Mouse (Mus musculus) heart, postnatal 0 days (tissue): ENCODE results near the gene Abtb1. TPM values are rescaled to one million over a fixed set of nuclear protein-coding genes. Genes with fewer than 3 reads are reported as not detected.

Experiments used
- ATAC-seq: fragments of 200-750 bp; cut with Nextera tagmentation; 2 replicates; pipeline ENCODE4 v1.8.0; 2017; ENCODE audit warnings: low read depth, moderate number of reproducible peaks, moderate library complexity; ENCODE audit not compliant: insufficient read depth
- DNase-seq: peaks from one replicate; pipeline ENCODE4 v3.0.0-alpha.2; 2016; ENCODE audit warnings: low spot score
- H3K27ac ChIP-seq: fragments of 300-500 bp; sonication (generic); 2 replicates; pipeline ENCODE4 v1.5.1; 2014; ENCODE audit warnings: low read depth, mild to moderate bottlenecking
- H3K27me3 ChIP-seq: fragments of 300-500 bp; sonication (generic); 2 replicates; pipeline ENCODE4 v1.6.1; 2014; ENCODE audit warnings: low read length, mixed read lengths; ENCODE audit not compliant: control insufficient read depth, insufficient read depth
- H3K36me3 ChIP-seq: fragments of 300-500 bp; sonication (generic); replicated peaks from 2 replicates; pipeline ENCODE4 v1.6.1; 2014; ENCODE audit warnings: low read length, mixed read lengths; ENCODE audit not compliant: control insufficient read depth, insufficient read depth
- H3K4me1 ChIP-seq: fragments of 300-500 bp; sonication (generic); 2 replicates; pipeline ENCODE4 v1.6.1; 2014; ENCODE audit warnings: antibody characterized with exemption; ENCODE audit not compliant: control insufficient read depth, insufficient read depth
- H3K4me2 ChIP-seq: fragments of 300-500 bp; sonication (generic); 2 replicates; pipeline ENCODE4 v1.6.1; 2014; ENCODE audit warnings: low read depth, mild to moderate bottlenecking, low read length, moderate library complexity
- H3K4me3 ChIP-seq: fragments of 300-500 bp; sonication (generic); 2 replicates; pipeline ENCODE4 v1.5.1; 2014; ENCODE audit warnings: low read depth, low read length
- H3K9ac ChIP-seq: fragments of 300-500 bp; sonication (generic); replicated peaks from 2 replicates; pipeline ENCODE4 v1.6.1; 2014; ENCODE audit warnings: low read depth, low read length, mixed read lengths
- H3K9me3 ChIP-seq: fragments of 300-500 bp; sonication (generic); replicated peaks from 2 replicates; pipeline ENCODE4 v1.6.1; 2016; ENCODE audit warnings: low read length; ENCODE audit not compliant: control insufficient read depth
- CTCF ChIP-seq: IDR thresholded peaks from 2 replicates; pipeline ENCODE4 v1.5.1; 2016; ENCODE audit warnings: antibody characterized with exemption, control low read depth, low read depth
- EP300 ChIP-seq: IDR thresholded peaks from 2 replicates; pipeline ENCODE4 v1.6.1; 2016; ENCODE audit warnings: antibody characterized with exemption, low read depth
- WGBS: fragments of 180-500 bp; shearing (Covaris S2); extraction: QIAGEN DNeasy Blood & Tissue Kit; methylation state at CpG from one replicate; pipeline ENCODE4 v1.1.7; 2014; 5-methylcytosine and 5-hydroxymethylcytosine counted together
- polyA plus RNA-seq: library from polyadenylated mRNA; unstranded; fragments of >200 nt; fragmentation: Nextera tagmentation; extraction: Ambion mirVana; gene quantifications from 2 replicates; pipeline ENCODE4 v1.2.1, GENCODE M21; 2015
- total RNA-seq: library from RNA; depleted of rRNA; stranded (reverse); fragments of >200 nt; gene quantifications from 2 replicates; pipeline ENCODE4 v1.2.3, GENCODE M21; 2014; ENCODE audit warnings: low replicate concordance

The Abtb1 gene
- total and polyA plus RNA-seq, 2 experiments from 2014 or later, result 29.1 to 63.9 TPM

DNA sequence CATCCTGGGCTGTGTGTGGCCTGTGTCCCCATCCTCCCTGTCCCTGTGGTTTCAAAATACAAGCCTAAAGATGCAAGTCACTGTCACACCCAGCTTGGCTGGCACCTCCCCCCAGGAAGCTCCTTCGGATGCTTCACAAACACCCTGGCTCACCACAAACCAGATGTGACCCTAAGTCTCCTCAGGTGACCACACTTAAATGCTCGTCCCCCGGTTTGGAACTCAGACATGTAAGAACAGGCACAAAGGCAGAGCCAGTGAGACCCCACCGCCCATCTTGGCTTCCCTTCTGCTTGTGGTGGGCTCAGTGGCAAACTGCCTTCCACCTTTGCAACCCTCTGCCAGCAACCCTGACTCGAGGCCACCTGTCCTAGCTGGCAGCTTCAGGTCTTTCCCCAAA, 6.7 kb downstream of the Abtb1 start:
- ATAC-seq, result no peak

DNA sequence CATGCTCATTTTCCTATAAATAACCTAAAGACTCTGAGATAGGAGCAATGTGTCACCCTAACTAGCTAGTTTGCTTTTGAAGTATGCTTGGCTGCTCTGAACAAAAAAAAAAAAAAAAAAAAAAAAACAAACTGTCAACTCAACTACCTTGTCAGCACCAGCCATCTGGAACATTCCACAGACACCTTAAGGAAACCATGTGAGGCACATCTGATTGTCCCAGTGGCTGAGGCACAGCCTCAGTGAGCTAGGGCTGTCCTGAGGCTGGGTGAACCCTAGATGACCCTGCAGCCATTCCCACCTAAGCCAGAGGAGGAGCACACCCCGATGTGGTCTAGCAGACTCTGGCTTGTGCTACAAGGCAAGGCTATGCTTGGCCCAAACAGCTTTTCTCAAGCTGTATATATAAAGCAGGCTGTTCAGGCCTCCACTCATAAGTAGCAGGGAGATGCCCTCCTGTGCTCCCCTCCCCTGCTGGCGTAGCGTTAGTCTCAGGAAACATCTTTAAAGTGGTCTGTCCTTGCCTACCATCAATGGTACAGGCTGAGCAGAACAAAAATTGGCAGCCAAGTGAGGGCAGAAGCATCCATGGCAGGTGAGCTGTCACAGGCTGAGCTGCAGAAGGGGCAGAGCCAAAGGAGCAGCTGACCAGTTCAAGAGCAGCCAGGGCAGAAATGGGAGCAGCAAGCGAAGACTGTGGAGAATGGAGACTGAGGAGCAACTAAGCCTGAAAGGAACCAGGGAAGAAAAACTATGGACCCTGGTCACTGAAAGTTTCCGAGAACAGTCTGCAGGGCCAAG, 8.2 kb downstream of the Abtb1 start:
- Histone ChIP-seq H3K27me3 (no peaks in the 10 kb centered on the region), H3K4me3 (no peak overlapping the region), H3K27ac (peak overlapping the region; percentile 76), H3K4me1 (peaks cover 14% of the 10 kb centered on the region; the same call in 1 of the 2 replicates), H3K36me3 (peaks cover 34% of the 10 kb centered on the region), H3K4me2 (no peak overlapping the region), H3K9me3 (no peaks in the 10 kb centered on the region), H3K9ac (no peak overlapping the region)
- DNase-seq (peak; percentile 55), ATAC-seq (peak; percentile 84)
- TF ChIP-seq CTCF (no peak), EP300 (peak; percentile 95)
- 59% methylated on average over 5 of the region's 5 CpGs for WGBS

More for the DNA sequence above, 6.7 kb downstream of the Abtb1 start:
- H3K4me1 ChIP-seq, result peaks cover 14% of the 10 kb centered on the region; the same call in 1 of the 2 replicates
- peaks cover 47% of the 10 kb centered on the region for H3K36me3 ChIP-seq
- H3K4me3 ChIP-seq, result no peak overlapping the region
- H3K4me2 ChIP-seq, result no peak overlapping the region
- H3K9ac ChIP-seq, result no peak overlapping the region
- no peaks in the 10 kb centered on the region for H3K27me3 ChIP-seq
- TF ChIP-seq EP300 (no peak), CTCF (no peak)
- H3K27ac ChIP-seq, result no peak overlapping the region; the same call in 1 of the 2 replicates
- WGBS, result 67% methylated on average over 5 of the region's 5 CpGs
- no peaks in the 10 kb centered on the region for H3K9me3 ChIP-seq
- no peak for DNase-seq

DNA sequence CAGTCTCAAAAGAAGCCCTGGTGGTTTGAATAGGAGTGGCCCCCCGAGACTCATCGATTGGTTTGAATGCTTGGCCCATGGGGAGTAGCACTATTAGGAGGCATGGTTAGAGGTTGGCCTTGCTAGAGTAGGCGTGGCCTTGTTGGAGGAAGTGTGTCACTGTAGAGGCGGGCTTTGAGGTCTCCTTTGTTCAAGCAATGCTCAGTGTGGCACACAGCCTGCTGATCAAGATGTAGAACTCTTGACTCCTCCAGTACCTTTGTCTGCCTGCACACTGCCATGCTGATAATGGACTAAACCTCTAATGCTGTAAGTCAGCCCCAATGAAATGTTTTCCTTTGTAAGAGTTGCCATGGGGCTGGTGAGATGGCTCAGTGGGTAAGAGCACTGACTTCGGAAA, 9.1 kb downstream of the Abtb1 start:
- Histone ChIP-seq H3K36me3 (peaks cover 25% of the 10 kb centered on the region), H3K9me3 (no peaks in the 10 kb centered on the region), H3K4me2 (no peak overlapping the region), H3K4me3 (no peak overlapping the region), H3K9ac (no peak overlapping the region), H3K27ac (peak overlapping the region; percentile 76; the same call in 1 of the 2 replicates), H3K27me3 (no peaks in the 10 kb centered on the region), H3K4me1 (peaks cover 14% of the 10 kb centered on the region; the same call in 1 of the 2 replicates)
- no peak for TF ChIP-seq EP300
- no peak for TF ChIP-seq CTCF
- 80% methylated on average over 5 of the region's 5 CpGs for WGBS
- no peak for ATAC-seq
- no peak for DNase-seq

DNA sequence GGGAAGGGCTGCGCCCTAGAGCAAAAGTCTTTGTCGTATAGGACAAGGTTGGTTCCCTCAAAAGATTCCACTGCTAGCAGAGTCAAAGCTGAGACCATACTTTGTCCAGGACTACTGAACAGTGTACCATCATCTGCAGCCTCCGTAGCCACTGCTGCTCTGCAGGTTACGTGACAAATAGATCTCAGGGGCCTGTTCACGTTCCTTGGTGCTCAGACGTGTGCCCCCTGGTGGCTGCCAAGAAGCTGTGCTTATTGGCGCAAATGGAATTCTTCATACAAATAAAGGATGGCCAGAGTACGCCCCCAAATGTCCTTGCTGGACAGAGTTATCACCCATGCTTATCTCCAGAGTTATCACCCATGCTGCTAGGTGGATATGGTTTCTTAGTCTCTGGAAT, 10.3 kb downstream of the Abtb1 start:
- Histone ChIP-seq H3K4me1 (peaks cover 14% of the 10 kb centered on the region; the same call in 1 of the 2 replicates), H3K4me2 (no peak overlapping the region), H3K36me3 (peaks cover 13% of the 10 kb centered on the region), H3K27me3 (no peaks in the 10 kb centered on the region), H3K9ac (no peak overlapping the region), H3K9me3 (no peaks in the 10 kb centered on the region), H3K27ac (no peak overlapping the region), H3K4me3 (no peak overlapping the region)
- ATAC-seq, result peak; percentile 45
- WGBS, result 20% methylated on average over 8 of the region's 8 CpGs
- TF ChIP-seq CTCF, result peak; percentile 93
- TF ChIP-seq EP300, result no peak
- peak; percentile 88 for DNase-seq

DNA sequence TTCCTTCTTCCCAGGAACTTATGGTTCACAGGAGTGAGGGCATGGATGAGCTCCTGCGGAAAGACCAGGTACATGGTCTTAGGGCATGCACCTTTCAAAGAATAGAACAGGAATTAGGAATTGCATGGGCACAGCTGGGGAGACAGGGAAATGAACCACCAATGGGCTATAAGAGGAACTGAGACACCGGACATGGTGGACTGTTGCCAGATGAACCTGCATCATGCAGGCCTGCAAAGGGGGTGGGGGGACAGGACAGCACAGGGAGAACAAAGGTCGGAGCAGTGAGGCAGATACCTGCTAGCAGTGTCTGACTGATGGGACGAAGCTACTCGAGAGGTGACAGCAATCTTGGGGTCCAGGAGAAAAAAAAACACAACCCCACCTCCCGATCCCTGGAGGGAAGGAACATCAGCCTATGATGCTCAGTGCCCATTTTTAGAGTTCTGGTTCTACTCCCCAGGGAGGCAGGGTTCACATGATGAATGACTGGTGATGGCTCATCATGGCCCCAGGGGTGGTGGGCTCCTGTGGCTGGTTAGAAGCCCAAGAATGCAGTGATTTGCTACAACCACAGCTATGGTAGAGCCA, 11.6 kb downstream of the Abtb1 start:
- H3K9me3 ChIP-seq, result no peaks in the 10 kb centered on the region
- TF ChIP-seq EP300 (no peak), CTCF (no peak)
- no peak overlapping the region for H3K27ac ChIP-seq
- no peak for DNase-seq
- peaks cover 14% of the 10 kb centered on the region; the same call in 1 of the 2 replicates for H3K4me1 ChIP-seq
- H3K9ac ChIP-seq, result no peak overlapping the region
- no peak for ATAC-seq
- peaks cover under 1% of the 10 kb centered on the region; the same call in 1 of the 2 replicates for H3K36me3 ChIP-seq
- no peaks in the 10 kb centered on the region for H3K27me3 ChIP-seq
- no peak overlapping the region for H3K4me2 ChIP-seq
- no peak overlapping the region for H3K4me3 ChIP-seq
- WGBS, result 87% methylated on average over 6 of the region's 6 CpGs
